Mouse (Mus musculus): ENCODE measurements around the gene Ier3.
A peak's percentile ranks its signal among the peaks of the same experiment; 100 is the strongest.

The Ier3 gene

DNA sequence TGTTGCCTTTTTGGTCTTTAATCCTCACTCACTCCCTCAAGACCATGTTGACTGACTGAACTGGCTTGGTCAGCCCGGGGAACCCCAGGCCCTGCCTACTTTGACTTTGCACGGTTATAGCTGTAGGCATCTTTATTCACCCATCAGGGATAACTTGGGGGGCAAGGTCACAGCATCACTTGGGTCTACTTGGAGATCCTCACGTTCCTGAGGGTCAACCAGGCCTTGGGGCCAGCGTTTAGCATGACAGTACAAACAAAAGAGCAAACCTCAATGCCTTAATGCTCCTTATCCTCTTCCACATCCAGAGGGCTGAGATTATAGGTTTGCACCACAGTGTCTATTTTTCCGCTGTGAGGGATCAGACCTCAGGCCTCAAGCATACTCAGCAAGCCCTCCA, 9.2 kb upstream of the Ier3 start:
- no peak for DNase-seq

DNA sequence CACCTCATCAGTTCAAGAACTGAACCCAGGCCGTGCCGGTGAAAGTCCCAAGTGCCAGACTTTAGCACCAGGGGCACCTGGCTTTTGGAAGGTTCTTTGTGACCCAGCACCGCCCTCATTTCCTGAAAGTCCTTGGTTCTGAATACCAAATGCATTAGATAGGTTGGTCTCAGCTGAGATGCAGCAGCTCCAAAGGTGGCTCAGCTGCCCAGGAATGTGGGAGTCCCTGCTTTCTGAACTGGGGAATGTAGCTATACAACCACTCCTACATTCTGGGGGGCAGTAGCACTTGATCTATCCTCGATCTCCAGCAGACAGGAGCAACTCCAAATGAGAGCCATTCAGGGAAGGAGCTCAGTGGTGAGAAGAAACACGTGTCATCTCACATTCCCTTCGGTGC, 8.7 kb upstream of the Ier3 start:
- DNase-seq, result no peak

DNA sequence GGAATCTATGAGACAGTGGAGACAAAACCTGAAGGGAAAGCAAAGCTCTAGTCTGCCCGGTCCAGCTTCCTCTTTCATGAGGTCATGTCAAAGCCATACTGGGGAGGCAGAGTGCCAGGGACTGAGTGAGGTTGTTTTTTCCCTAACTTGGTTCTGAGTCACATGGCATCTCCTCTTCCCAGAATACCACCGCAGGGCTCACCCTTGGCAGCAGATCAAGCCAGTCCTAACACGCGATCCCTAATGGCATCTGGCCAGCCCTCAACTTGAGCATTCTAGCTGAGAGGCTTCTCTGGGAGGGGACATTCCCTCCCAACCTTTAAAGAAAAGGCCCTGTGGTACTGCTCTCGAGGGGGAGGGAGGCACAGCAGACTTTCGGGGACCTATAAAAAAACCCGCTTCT, 8.2 kb upstream of the Ier3 start:
- no peak for DNase-seq

DNA sequence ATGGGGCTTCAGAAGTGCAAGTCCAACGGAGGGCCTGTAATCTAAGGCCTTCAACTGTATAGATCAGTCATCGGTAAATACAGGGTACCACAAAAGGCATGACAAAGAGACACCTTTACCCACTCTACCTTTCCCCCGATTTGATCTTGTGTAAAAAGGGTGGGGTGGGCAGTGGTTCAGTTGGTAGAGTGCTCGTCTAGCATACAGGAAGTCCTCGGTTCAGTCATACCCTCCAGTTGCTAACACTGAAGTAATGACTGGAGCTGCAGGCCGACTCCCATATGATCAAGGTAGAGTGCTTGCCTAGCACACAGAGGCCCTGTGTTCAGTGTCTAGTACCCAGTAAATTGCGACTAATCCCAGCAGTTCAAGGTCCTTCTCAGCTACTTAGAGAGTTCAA, 7.8 kb upstream of the Ier3 start:
- DNase-seq, result no peak

DNA sequence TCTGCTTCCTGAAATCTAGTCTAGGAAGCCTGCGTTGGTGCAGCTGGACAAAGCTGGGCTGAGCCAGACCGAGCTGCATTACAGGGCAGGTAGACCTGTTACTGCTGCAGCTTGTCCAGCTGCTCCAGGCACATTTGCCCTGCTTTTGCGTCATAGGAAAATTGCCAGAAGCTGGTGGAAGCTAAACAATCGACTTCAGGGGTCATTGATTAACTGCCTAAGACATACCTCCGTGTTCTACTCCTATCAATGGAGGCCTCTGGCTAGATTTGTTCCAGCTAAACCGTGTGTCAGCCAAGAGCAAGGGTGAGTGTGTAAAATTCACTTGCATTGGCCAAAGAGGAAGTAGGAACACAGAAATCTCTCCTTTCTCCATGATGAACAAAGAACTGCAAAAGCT, 6.8 kb upstream of the Ier3 start:
- DNase-seq, result no peak

DNA sequence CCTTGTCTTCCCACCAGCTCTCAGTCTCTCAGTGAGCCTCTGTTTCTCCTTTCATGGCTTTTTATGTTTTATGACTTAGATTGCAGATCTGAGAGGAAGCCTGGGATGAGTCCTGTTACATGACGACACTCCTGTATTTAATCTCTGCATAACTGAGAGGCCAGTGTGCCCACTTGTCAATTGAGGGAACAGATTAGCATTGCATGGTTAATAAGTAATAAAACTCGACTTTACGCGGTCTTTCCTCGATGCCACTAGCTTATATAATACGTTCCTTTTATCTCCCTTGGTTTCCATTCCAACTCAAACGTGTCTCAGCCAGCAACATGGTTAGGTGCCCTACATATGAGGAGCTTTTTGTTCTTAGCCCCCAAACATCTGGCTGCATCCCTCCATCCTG, 5.6 kb upstream of the Ier3 start:
- DNase-seq, result no peak

DNA sequence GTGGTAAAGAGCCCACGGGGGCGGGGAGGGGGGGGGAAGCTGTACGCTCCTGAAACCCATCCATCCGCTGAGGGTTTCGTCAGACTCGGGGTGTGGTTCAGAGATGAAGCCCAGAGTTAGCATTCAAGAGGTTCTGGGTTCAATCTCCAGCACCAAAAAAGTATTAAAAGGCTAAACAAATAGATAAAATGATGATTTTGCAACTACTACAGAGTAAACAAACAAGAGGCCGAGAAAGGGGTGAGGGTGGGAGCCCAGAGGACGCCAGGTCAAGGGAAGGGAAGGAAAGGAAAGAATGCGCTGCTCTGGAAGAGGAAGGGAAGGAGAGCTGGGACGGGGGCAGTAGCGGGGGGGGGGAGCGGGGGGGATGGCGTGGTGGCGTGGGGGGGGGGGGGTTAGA, 4.8 kb upstream of the Ier3 start:
- no peak for DNase-seq

DNA sequence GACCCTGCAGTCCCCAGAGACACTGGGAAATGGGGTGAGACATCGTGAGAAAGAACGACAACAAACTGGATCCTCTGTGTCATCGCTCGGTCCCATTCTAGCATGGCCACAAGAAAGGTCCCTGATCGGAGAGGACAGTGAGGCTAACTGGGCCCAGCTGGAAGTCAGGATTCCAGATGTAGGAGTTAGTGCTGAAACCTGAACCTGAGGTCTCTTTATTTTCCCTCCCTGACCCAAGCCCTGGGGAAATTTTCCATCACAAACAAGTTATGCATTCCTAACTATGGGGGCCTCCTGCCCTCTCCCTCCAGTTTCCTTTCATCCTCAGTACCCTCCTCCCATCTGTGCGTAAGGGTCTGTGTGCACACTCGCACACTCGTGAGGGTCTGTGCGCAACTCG, 4.3 kb upstream of the Ier3 start:
- peak; percentile 47 for DNase-seq

DNA sequence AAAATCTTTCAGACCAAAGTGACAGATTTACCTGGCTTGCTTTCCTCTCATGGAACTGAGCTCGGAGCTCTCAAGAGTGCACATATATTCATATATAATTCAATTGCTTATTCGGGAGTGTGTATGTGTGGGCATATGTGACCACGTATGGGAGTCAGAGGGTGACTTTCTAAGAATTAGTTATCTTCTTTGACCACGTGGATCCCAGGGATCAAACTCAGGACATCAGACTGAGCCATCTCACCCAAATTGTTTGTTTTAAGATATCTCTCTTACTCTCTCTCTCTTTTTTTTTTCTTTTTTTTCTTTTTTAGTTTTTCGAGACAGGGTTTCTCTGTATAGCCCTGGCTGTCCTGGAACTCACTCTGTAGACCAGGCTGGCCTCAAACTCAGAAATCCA, 1.4 kb upstream of the Ier3 start:
- DNase-seq, result no peak

DNA sequence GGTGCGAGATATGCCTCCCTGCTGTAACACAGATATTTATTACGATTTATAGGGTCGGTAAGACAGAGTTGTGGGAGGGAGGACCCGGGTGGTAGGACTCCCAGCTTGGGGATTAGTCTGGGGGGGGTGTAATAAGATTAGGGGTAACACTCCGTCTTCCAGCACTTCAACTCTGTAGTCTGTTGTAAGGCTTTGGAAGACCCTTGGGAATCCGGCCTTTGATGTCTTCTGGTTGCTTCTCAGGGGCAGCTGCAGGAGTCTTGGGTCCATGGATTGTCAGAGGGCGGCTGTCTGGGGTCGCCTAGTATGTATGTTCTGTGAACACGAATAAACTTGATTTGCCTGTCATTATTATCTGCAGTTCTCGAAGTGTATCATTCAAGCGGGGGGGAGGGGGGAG, 1.1 kb downstream of the Ier3 start:
- no peak for DNase-seq

DNA sequence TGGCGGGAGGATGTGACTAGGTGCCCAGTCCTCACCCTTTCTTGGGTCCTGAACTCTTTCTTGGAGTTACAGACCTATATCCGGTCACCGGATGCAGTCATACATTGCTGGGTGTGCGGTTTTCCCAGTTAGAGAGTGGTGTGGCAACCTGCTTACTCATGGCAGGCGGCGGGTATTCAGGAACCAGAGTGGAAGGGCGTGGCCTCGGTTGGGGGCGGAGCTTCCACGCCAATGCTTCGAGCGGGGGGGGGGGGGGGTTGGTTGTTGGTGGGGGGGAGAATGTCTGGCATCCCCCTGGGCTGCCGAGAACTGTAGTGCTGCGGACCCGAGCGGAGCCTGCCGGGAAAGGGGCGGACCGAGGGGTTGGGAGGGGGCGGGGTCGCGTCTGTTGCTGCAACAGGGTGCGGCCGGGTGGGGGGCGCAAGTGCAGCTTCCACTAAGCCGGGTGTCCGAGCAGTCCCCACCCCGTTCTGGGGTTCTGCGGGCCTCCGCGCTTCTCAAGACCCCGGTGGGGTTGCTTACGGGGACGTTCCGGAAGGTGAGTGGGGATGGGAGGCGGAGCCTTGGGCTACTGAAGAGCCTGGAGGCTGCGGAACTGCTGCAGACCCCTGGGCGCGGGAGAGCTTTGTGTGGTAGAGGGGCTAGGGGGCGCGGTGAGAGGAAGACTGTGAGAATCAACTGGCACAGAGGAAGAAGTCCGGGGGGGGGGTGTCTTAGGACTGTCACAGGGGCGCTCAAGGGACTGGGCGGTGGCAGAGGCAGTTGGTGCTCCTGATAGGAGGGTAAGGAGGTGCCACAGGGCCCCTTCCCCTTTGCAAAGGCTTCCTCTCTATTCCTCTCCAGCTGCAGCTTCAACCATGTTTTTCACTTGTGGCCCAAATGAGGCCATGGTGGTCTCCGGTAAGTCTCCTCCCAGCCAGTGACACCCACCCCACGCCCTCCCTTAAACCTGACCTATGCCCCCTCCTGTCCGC, 1.8 kb downstream of the Ier3 start, which contains the start of gene Flot1:
Flot1 (plus strand) TSS at position 267 of the 974 bp plus-strand sequence.
- peak; percentile 92 for DNase-seq

DNA sequence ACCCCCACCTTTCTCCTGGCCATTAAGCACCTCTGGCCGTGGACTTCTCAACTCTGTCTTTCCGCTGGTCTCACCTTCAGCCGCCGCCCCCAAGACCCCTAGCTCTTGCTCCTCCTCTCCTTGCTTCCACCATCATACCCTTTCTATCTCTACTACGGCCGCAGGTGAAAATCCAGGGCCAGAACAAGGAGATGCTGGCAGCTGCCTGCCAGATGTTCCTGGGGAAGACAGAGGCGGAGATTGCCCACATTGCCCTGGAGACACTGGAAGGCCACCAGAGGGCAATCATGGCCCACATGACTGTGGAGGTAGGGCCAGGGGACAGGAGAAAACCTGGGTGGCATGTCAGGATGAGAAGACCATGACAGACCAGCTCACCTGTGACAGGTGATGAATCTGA, 2.9 kb downstream of the Ier3 start:
- peak; percentile 39 for DNase-seq

DNA sequence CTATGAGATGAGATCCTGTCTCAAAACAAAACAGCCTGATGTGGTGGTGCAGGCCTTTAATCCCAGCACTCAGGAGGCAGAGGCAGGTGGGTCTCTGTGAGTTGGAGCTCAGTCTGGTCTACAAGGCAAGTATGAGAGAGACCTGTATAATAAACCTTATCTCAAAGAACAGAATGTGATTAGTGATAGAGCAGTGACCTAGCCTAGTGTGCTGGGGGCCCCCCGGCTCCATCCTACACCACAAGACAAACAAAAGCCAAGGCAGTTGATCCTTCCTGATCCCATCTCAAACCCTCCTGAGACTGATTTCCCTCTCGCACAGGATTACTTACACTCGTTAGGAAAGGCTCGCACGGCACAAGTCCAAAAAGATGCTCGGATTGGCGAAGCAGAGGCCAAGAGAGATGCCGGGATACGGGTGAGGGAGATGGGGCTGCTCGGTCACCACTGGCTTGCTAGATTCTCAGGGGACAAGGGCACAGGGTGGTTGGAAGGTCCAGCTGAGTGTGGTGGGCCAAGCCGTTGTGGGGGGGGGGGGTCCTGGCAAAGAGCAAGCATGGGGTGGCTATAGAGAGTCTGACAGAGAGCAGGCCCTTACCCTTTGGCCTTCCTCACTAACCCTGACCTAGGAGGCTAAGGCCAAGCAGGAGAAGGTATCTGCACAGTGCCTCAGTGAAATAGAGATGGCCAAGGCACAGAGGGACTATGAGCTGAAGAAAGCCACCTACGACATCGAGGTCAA, 3.8 kb downstream of the Ier3 start:
- no peak for DNase-seq

DNA sequence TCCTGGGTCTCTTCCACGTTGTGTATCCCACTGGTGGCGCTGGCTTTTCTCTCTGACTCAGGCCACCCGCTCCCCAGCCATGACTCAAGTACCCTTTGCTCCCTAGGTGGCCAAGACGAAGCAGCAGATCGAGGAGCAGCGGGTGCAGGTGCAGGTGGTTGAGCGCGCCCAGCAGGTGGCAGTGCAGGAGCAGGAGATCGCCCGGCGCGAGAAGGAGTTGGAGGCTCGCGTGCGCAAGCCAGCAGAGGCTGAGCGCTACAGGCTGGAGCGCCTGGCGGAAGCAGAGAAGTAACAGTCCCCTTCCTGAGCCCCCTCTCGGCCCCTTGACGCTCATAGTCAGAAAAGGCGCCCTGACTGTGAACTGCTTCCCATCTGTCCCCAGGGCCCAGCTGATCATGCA, 8.3 kb downstream of the Ier3 start:
- DNase-seq, result peak; percentile 90

DNA sequence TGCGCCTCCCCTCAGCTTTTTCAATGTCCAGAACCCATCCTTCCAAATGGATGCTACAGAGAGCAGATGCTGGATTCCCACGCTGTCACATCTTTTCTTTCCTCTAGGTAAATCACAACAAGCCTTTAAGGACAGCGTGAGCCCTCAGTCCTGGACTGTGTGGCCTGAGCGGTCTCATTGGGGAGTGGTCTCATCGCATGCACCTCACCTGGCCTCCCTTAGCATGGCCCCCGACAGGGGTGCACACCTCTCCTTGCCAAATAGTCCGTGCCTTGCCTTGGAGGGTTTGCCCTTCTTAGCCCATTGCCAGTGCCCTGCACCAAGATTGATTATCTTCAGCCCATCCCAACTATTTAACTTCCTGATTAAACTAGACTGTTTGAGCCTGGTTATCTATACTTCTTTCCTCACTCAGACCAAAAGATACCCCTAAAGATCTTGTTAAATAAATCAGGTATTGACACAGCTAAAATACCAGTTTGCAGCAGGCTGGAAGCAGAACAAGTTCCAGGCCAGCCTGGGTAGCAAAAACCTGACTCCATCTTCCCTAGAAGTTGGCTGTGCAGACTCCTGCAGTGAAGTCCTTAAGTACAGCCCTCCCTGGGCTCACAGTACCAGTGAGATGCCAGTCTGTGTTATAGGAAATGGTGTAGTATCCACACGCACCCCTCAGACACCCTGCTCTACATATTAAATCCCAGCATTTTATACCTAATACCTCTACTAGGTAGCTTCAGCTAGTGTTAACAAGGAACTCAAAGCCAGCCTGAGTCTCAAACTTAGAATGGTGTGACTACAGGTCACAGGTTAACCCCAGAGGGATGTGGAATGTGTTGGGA, 11.1 kb downstream of the Ier3 start:
- DNase-seq, result no peak

DNA sequence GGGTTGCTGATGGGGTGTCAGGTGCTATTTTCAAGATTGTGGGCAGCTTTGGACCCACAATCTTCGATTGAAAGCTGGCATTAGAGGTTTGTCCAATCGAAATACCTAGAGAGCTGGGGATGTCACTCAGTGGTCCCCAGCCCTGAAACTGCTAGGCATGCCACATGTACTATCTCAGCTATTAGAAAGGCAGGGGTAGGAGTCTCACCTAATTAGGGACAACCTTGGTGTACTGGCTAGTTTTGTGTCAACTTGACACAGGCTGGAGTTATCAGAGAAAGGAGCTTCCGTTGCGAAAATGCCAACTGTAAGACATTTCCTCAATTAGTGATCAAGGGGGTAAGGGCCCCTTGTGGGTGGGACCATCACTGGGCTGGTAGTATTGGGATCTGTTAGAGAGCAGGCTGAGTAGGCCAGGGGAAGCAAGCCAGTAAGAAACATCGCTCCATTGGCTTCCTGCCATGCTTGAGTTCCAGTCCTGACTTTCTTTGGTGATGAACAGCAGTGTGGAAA, 11.8 kb downstream of the Ier3 start:
- DNase-seq, result no peak

DNA sequence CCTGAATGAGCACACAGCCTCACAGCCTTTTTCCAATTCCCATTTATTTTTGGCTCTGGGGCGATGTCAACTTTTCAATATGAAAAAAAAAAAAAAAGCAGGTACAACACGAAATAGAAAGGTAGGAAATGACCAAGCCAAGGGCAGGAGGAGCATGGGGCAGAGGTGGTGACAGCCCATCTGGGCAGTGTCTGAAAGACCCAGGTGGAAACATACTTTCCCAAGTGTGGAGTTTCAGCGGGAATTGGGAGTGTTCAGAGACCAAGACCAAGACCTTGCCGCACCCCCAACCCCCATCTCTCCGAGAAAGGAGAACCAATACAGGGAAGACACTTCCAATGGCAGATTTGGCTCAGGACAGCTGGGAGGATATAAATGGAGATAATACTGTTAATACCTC, 12.4 kb downstream of the Ier3 start:
- no peak for DNase-seq

DNA sequence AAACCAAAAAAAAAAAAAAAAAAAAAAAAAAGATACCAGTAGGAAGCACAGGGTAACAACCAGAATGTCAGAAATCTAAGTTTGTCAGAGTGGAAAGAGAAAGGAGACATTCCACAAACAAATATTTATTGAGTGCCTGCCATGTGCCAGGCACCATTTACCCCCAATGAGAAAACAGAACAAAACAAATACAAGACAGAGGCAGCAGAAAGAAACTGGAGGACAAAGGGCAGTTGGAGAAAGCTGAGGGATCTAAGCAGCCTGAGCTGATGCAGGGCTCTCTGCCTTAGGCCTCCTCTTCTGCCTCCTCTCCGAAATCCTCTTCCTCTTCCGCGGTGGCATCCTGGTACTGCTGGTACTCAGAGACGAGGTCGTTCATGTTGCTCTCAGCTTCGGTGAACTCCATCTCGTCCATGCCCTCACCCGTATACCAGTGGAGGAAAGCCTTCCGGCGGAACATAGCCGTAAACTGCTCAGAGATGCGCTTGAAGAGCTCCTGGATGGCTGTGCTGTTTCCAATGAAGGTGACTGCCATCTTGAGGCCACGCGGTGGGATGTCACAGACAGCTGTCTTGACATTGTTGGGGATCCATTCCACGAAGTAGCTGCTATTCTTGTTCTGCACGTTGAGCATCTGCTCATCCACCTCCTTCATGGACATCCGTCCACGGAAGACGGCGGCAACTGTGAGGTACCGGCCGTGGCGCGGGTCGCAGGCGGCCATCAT, 13.4 kb downstream of the Ier3 start:
- DNase-seq, result no peak

DNA sequence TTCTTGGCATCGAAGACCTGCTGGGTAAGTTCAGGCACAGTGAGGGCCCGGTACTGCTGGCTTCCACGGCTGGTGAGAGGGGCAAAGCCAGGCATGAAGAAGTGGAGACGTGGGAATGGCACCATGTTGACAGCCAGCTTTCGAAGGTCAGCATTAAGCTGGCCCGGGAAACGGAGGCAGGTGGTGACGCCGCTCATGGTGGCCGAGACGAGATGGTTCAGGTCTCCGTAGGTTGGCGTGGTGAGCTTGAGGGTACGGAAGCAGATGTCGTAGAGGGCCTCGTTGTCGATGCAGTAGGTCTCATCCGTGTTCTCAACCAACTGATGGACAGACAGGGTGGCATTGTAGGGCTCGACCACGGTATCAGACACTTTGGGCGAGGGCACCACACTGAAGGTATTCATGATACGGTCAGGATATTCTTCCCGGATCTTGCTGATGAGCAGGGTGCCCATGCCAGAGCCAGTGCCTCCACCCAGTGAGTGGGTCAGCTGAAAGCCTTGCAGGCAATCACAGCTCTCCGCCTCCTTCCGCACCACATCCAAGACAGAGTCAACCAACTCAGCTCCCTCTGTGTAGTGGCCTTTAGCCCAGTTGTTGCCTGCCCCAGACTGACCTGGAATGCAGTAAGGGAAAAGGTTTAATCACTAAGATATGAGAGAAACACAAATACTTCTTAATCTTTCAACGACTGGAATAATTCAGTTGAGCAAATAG, 14.1 kb downstream of the Ier3 start:
- no peak for DNase-seq

DNA sequence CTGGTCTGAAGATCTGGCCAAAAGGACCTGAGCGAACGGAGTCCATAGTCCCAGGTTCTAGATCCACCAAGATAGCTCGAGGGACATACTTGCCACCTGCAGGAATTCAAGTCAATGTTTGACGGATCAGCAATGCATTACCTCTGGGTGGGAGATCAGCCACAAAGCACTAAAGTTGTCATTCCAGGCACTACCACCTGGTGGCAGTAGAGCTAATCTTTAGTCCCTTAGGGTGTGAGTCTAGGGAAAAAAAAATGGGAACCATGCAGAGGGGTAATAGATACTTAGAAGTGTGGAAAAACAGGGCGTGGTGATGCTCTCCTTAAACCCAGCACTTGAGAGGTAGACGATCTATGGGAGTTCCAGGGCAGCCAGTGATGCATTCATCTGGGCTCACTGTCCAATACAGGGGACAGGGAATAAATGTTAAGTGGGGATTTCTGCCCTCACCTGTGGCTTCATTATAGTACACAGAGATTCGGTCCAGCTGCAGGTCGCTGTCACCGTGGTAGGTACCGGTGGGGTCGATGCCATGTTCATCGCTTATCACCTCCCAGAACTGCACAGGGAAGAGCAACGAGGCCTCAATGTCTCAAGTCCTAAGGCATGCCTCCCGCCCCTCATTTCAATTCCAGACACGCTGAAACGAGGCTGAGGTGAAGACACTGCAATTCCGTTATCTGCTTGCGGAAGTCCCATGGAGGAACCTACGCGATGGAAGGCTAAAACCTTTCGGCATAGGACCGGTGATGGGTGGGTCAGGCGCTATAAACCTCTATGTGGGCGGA, 14.9 kb downstream of the Ier3 start:
- peak; percentile 89 for DNase-seq

DNA sequence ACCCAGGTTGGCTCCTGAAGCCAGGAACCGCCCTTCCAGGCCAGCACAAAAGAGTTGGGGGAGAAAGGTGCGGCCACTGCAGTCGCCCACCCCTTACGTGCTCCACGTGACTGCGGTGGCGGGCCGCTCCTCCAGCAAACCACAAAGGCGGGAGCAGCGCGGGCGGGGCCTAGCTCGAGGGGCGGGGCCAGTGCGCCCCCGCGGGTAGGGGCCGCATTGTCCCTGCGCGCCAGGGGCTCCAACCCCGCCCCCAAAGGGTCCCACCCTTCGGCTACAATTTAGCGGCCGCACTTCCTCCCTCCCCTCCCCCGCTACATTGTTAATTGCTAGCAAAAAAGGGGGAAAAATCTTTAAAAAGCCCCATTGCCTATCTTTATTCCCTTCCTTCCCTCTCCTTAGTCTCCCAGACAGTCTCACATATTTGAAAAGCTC, 15.5 kb downstream of the Ier3 start:
- peak; percentile 97 for DNase-seq
